Mouse (Mus musculus) layer of hippocampus, adult 2 months (tissue): ENCODE data around the gene Ucn3. TPM values are rescaled to one million over a fixed set of nuclear protein-coding genes. Genes with fewer than 3 reads are reported as not detected.

Experiments
- DNase-seq, 2 experiments: peaks; one replicate each; pipeline ENCODE4 v3.0.0; 2022; ENCODE audit warnings: low spot score in 2 of 2
- H3K27ac ChIP-seq: fragments of 200-600 bp; 2 replicates; pipeline ENCODE4 v1.8.1; 2022
- H3K4me3 ChIP-seq: fragments of 200-600 bp; 2 replicates; pipeline ENCODE4 v1.8.1; 2022; ENCODE audit warnings: mild to moderate bottlenecking
- CTCF ChIP-seq: fragments of 200-600 bp; conservative IDR thresholded peaks from 2 replicates; pipeline ENCODE4 v1.8.1; 2022; ENCODE audit warnings: antibody characterized with exemption, mild to moderate bottlenecking, moderate library complexity
- long read RNA-seq, 2 experiments: library from polyadenylated mRNA; stranded (forward); transcript quantifications; one replicate each; pipeline ENCODE4 v2.0.0; 2021; ENCODE audit warnings: borderline mapping rate in 2 of 2
- total RNA-seq, 2 experiments: library from RNA; stranded (reverse); gene quantifications; 2 replicates each; pipeline ENCODE4 v1.2.3; 2021

The Ucn3 gene
- not detected for total RNA-seq
- long read RNA-seq, experiment 1 = 0 reads
- long read RNA-seq, experiment 2 = 0 reads

DNA sequence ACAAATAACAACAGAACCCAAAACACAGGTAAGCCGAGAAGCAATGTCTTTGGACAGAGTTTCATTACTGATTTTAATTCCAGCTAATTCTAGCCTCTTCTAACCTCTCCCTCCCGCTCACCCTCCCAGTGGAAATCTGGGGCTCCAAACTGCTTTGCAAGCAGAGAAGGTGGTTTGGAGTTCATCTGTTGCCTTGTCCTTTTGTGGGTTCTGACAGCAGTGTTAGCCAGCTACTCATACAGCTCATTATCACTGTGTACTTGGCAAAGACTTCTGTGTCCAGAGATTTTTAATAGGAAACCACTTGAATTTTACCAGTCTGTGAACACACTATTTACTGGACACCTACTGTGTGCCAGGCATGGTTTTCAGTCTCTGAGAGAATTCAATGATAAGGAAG, at the start of gene Ucn3:
Gene Ucn3, minus strand, starts transcription at position 101 of the 400 bp plus-strand sequence.
- Histone ChIP-seq H3K27ac (no peak within 1 kb of the TSS), H3K4me3 (no peak within 1 kb of the TSS)
- no peak for TF ChIP-seq CTCF
- DNase-seq = no peak

DNA sequence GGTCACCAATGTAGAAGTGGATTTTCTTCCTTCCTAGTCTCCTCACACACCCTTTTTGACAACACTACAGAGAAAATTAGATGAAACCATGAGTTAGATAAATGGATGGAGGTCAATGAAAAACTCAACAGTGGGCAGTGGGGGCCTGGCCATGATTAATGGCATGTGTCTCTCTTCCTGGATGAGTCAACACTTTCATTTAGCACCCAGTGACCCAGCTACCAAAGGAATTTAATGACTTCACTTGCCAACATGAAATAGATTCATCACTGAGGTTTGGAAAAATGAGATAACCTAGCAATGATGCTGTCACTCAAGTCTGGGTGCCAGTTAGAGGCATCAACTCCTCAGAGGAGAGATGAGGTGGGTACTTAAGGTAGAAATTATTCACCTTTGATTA, 46.9 kb upstream of the Ucn3 start:
- DNase-seq = no peak
- no peak overlapping the region for H3K27ac ChIP-seq
- TF ChIP-seq CTCF = no peak
- no peak overlapping the region for H3K4me3 ChIP-seq

DNA sequence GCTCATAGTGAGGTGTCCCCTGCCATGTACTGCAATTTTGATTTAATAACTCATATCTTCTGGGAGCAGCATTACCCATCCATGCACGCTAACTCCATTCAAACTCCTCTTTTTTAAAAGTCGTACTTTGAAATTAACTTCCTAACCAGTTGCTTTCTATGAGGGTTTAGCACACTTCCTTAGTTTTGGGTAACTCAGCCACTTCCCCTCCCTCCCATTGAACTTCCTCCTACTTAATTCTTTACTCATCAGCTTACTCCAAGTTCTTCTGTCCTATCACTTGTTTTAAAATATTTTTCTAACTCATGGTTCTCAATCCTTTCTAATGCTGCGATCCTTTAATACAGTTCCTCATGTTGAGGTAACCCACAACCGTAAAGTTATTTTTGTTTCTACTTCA, 23.7 kb upstream of the Ucn3 start:
- no peak for TF ChIP-seq CTCF
- Histone ChIP-seq H3K4me3 (no peak overlapping the region), H3K27ac (no peak overlapping the region)
- DNase-seq = no peak

DNA sequence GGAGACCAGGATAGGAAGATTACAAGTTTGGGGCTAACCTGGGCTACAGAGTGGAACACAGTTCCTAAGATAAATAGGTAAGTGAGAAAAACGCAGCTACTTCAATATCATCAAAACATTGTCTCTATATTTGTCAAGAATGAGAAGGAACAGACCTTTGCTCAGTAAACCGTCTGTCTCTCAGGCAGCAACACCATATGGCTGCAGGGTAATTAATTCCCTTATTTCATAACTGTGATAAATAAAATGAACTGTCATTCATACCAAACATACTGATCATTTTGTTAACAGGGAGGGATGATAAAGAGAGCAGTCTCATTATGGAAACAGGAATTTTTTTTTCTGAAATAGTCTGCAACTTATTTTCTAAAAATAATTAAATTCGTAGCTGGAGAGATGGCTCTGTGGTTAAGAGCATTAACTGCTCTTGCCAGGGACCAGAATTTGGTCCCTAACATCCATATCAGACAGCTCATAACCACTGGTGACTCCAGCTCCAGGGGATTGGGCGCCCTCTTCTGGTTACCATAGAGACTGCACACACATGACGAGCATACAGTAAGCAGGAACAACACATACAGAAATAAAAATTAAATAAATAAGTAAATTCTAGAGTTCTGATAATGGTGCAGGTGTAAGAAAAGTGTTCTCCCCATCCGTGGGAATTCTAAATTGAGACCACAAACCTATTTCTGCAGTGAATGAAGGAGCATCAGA, 6.2 kb upstream of the Ucn3 start:
- Histone ChIP-seq H3K27ac (no peak overlapping the region), H3K4me3 (no peak overlapping the region)
- TF ChIP-seq CTCF = peak; percentile 34
- peak in 1 of 2 experiments; percentile 46 for DNase-seq

DNA sequence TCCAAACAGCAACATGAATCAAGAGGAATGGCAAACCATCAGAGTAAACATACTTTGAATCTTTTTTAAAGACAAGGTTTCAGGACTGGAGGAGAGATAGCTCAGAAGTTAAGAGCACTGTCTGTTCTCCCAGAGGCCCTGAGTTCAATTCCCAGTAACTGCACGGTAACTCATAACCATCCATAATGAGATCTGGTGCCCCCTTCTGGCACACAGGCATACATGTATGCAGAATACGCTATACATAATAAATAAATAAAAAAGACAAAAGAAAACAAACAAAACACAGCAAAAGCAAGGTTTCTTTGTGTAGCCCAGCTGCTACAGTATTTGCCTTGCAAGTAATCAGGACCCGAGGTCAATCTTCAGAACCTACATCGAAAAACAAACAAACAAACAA, 4.3 kb upstream of the Ucn3 start:
- H3K4me3 ChIP-seq = no peak overlapping the region
- no peak for DNase-seq
- no peak for TF ChIP-seq CTCF
- H3K27ac ChIP-seq = no peak overlapping the region

DNA sequence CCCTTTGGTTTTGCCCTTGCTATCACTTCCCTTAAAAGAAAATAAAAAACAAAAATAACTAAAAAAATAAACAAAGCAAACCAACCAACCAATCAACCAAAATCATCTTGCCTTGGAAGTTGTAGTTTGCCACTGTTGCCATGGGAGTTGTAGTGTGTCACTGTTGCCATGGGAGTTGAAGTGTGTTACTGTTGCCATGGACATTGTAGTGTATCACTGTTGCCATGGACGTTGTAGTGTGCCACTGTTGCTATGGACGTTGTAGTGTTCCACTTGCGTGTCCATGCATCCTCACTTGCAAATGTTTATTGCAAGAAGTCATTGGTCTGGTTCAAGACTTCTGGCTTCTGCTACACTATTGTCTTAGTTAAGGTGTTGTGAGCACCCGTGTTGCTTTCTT, 2.1 kb upstream of the Ucn3 start:
- no peak for TF ChIP-seq CTCF
- no peak for DNase-seq

DNA sequence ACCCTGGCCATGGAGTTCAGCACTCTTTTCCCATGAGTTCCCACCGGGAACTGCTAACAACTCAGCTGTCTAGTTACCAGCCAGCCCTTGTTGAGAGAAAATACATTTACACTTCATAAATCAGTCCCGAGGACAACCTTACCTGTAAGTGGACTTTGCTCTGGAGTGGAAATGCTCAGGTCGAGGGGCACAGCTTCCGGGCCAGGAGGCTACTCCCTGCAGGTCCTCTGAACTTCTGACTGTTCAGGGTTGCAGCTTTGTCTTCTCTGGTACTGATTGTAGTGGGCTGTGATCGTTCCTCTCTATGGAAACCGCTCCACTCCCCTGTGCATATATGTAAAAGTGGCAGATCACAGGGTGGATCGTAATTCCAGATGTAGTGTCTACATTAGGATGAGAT, 450 bp downstream of the Ucn3 start:
- H3K27ac ChIP-seq = no peak overlapping the region
- no peak for TF ChIP-seq CTCF
- DNase-seq = no peak
- no peak overlapping the region for H3K4me3 ChIP-seq

More for the DNA sequence above, 2.1 kb upstream of the Ucn3 start:
- H3K4me3 ChIP-seq = no peak overlapping the region
- no peak overlapping the region for H3K27ac ChIP-seq

DNA sequence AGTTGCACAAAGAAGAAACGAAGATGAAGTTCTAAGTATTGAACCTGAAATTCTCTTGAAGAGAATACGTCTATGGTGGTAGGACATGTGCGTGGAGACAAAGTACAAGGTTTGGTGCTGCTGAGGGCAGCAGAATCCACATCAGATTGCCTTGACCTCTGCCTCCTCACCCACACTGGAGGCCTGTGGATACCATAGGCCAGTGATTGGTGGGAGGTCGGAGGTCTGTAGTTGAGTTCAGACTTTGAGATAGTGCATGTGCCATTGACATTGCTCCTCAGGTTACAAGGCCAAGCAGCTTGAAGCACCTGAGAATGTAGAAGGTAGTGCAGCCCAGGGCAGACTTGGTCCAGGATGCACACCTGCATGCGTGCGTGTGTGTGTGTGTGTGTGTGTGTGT, 19.1 kb downstream of the Ucn3 start:
- Histone ChIP-seq H3K4me3 (no peak overlapping the region), H3K27ac (no peak overlapping the region)
- no peak for DNase-seq
- no peak for TF ChIP-seq CTCF

DNA sequence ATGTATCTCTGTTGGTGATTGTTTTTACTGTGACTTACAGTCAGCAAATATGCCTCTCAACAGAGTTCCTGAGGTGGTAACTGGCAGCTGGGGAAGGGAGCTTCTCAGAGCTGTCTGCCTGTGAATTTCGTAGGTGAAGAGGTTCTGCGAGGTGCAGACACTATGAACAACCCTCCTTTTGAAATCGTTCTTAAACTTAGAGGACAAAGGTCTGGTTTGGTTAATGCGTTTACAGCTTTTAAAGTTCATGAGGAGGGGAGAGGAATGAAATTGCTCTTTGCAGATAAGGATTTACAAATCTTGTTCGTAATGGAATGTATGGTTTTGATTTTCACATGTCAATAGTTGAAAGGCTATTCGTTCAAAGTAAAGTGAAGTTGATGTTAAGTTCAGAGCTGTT, 19.5 kb downstream of the Ucn3 start:
- no peak for DNase-seq
- H3K27ac ChIP-seq = no peak overlapping the region
- TF ChIP-seq CTCF = no peak
- H3K4me3 ChIP-seq = no peak overlapping the region

DNA sequence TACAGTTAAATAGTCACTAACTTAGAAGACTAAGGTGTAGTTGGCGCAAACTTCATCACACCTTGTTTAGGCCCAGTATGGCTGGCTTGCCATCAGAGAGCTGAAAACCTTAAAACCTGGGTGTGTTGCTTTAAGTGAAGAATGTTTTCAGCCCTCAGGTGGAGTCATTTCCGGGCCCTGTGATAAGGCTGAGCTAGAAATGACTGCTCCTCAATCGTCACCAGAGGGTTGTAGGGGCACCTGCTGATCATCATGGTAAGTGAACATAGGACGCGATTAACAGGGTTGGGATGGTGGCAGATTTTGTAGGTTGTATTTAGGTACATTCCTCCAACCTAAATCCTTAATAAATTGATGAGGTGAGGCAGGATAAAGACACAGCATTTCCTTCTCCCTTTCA, 20.7 kb downstream of the Ucn3 start:
- Histone ChIP-seq H3K27ac (no peak overlapping the region), H3K4me3 (no peak overlapping the region)
- DNase-seq = no peak
- TF ChIP-seq CTCF = no peak

DNA sequence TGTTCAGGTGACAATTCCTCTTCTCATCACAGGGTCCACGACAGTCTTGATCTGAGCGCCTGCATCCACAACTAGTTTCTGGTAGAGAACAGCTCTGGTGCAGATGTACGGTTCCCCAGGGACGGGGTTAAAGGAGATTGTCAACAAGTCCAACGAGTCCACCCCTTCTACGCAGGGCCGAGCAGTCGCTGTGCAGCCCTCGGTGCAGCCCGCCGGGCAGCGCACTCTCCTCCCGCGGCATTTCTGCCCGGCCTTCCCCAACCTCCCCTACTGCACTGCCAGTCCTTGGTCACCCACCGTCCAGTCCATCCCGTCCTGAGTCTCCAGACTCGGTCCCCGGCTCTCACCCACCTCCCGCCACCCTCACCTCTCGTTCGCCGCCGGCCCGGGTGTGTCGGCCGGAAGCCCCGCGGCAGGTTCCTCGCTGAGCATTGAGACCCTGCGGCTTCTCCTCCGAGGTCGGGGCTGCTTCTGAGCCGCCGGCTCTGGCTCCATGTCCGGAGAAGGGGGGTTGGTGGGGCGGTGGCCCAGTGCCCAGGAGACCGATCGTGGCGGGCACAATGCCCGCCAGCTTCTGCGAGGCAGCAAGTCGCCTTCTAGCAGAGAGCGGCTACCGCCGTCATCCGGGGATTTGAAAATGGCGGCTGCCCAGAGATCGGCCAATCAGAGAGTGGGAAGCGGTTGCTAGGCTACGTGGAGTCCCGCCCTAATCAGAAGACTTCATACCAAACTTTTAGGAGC, 27.4 kb downstream of the Ucn3 start, which contains the start of the genes Net1 and Tubal3:
Gene Net1, minus strand, starts transcription at position 650 of the 741 bp plus-strand sequence.
Gene Tubal3, plus strand, starts transcription at position 704 of the 741 bp plus-strand sequence.
- H3K4me3 ChIP-seq = peak within 1 kb of the TSS; percentile 92
- no peak for TF ChIP-seq CTCF
- no peak within 1 kb of the TSS for H3K27ac ChIP-seq
- DNase-seq = peak; percentile 79 to 86

DNA sequence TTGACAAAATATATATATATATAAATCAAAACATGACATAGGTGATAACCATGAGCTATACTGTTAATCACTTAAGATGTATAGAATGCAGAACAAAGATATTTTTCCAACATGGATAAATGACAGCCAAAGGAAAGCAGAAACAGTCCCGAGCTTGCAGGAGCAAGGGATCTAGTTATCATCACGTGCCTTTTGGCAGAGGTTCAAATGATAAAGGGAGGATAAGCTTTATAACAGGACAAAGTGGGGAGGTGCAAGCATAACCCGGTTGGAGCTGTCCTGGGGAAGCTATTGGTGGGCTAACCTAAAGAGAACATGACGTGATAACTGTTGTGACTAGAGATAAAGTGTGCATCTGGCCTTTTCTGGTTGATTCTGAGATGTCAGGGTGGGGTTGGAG, 31.6 kb downstream of the Ucn3 start:
- no peak for TF ChIP-seq CTCF
- Histone ChIP-seq H3K4me3 (no peak overlapping the region), H3K27ac (no peak overlapping the region)
- no peak for DNase-seq

DNA sequence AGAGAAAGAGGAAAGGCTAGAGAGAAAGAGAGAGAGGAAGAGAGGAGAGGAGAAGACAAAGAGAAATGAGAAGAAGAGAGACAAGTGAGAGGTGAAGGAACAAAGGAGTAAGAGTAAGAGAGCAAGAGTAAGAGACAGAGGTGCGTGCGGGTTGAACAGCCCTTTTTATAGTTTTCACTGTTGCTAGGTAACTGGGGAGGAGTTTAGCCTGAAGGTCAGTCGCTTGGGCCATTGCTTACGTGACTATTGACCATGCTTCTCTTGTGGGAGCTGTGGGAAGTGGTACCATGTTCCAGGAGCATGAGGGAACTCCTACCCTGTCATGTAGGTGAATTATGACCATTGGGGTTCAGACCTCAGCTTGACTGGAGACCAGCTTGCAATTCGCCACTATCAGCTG, 34.8 kb downstream of the Ucn3 start:
- no peak for TF ChIP-seq CTCF
- Histone ChIP-seq H3K27ac (no peak overlapping the region), H3K4me3 (no peak overlapping the region)
- no peak for DNase-seq

DNA sequence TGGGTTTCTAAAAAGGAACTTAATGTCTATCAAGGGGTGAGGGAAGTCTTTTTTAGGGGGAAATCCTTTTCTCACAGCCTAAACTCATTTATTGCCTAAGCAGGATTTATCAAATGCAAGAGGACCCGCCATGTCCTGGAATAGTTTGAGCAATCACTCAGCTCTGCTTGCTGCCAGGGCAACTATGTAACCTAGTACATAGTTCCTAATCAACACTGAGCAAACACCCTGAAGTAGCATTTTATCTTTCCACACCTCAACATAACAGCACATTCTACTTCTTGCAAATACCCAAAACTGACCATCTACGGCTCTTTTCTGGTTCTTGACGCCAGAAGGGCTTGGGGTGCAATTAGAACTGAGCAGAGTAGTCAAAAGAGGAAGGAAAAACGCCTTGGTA, 36.9 kb downstream of the Ucn3 start:
- no peak for DNase-seq
- no peak overlapping the region for H3K27ac ChIP-seq
- no peak for TF ChIP-seq CTCF
- H3K4me3 ChIP-seq = no peak overlapping the region
